Mouse (Mus musculus) liver, adult 2 months (tissue): ENCODE data around the gene Slc15a3.

Experiments used
- CTCF ChIP-seq: fragments of 200-500 bp; IDR thresholded peaks from 2 replicates; pipeline ENCODE4 v1.5.1; 2011; ENCODE audit warnings: low read depth, low read length, control low read depth
- POLR2A ChIP-seq: fragments of 200-500 bp; IDR thresholded peaks from 2 replicates; pipeline ENCODE4 v1.6.1; 2011; ENCODE audit warnings: low read length, control low read depth; ENCODE audit not compliant: insufficient read depth; ENCODE audit errors: extremely low read depth

GRCm38 (mm10) chr19:10835671-10836070 lies 3.9 kb upstream of the Slc15a3 start:
- no peak for TF ChIP-seq CTCF
- no peak for TF ChIP-seq POLR2A
